Mouse (Mus musculus) hindbrain, embryonic 15.5 days (tissue): ENCODE results near the gene Asic4. TPM values are rescaled to one million over a fixed set of nuclear protein-coding genes. Genes with fewer than 3 reads are reported as not detected.
A peak's percentile ranks its signal among the peaks of the same experiment; 100 is the strongest.

Experiments used
- ATAC-seq: fragments of 200-750 bp; cut with Nextera tagmentation; 2 replicates; pipeline ENCODE4 v1.8.0; 2017; ENCODE audit warnings: low read depth, moderate number of reproducible peaks, moderate TSS enrichment; ENCODE audit not compliant: low FRiP score
- H3K27ac ChIP-seq: fragments of 300-500 bp; sonication (generic); replicated peaks from 2 replicates; pipeline ENCODE4 v1.5.1; 2015; ENCODE audit warnings: mild to moderate bottlenecking, inconsistent platforms
- H3K27me3 ChIP-seq: fragments of 300-500 bp; sonication (generic); 2 replicates; pipeline ENCODE4 v1.6.1; 2015; ENCODE audit warnings: control low read depth, inconsistent platforms
- H3K36me3 ChIP-seq: fragments of 300-500 bp; sonication (generic); 2 replicates; pipeline ENCODE4 v1.6.1; 2015; ENCODE audit warnings: control low read depth, inconsistent platforms
- H3K4me1 ChIP-seq: fragments of 300-500 bp; sonication (generic); replicated peaks from 2 replicates; pipeline ENCODE4 v1.6.1; 2015; ENCODE audit warnings: control low read depth, inconsistent platforms
- H3K4me2 ChIP-seq: fragments of 300-500 bp; sonication (generic); 2 replicates; pipeline ENCODE4 v1.6.1; 2015; ENCODE audit warnings: moderate library complexity, mild to moderate bottlenecking, inconsistent platforms
- H3K4me3 ChIP-seq: fragments of 300-500 bp; sonication (generic); 2 replicates; pipeline ENCODE4 v1.5.1; 2015; ENCODE audit warnings: mild to moderate bottlenecking, inconsistent platforms
- H3K9ac ChIP-seq: fragments of 300-500 bp; sonication (generic); 2 replicates; pipeline ENCODE4 v1.6.1; 2015; ENCODE audit warnings: inconsistent platforms
- H3K9me3 ChIP-seq: fragments of 300-500 bp; sonication (generic); 2 replicates; pipeline ENCODE4 v1.6.1; 2016; ENCODE audit warnings: control low read depth, inconsistent platforms
- WGBS: fragments of 180-500 bp; shearing (Covaris S2); methylation state at CpG from one replicate; pipeline ENCODE4 v1.1.7; 2015; 5-methylcytosine and 5-hydroxymethylcytosine counted together
- polyA plus RNA-seq: library from polyadenylated mRNA; unstranded; fragments of >200 nt; fragmentation: Nextera tagmentation; extraction: Ambion mirVana; gene quantifications from 2 replicates; pipeline ENCODE4 v1.2.1, GENCODE M21; 2015

Asic4 gene
- polyA plus RNA-seq, 1 experiment from 2014 or later = 22.8 TPM

DNA sequence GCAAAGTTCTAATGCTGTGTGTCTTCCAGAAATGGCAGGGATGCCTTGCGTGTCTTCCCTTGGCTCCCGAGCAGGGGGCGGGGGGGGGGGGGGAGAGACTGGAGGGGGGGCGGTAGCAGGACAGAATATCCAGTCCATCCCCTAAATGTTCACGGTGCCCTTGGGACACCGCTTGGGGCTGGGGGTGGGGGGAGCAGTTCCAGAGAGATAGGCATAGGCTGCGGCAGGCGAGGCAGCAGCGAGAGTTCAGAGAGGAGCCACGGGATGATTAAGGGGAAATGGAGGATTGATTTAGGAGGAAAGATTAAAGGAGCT lies 7.4 kb downstream of the Asic4 start:
- Histone ChIP-seq H3K4me1 (peaks cover 49% of the 10 kb centered on the region), H3K4me2 (0 out of 2 replicates have a peak overlapping the region, but pooled peaks have one; percentile 53), H3K36me3 (no peaks in the 10 kb centered on the region), H3K9ac (no peak overlapping the region), H3K27ac (no peak overlapping the region), H3K27me3 (no peaks in the 10 kb centered on the region), H3K4me3 (no peak overlapping the region), H3K9me3 (no peaks in the 10 kb centered on the region)
- 5% methylated on average over 8 of the region's 10 CpGs for WGBS
- no peak; the same call in 1 of the 2 replicates for ATAC-seq

DNA sequence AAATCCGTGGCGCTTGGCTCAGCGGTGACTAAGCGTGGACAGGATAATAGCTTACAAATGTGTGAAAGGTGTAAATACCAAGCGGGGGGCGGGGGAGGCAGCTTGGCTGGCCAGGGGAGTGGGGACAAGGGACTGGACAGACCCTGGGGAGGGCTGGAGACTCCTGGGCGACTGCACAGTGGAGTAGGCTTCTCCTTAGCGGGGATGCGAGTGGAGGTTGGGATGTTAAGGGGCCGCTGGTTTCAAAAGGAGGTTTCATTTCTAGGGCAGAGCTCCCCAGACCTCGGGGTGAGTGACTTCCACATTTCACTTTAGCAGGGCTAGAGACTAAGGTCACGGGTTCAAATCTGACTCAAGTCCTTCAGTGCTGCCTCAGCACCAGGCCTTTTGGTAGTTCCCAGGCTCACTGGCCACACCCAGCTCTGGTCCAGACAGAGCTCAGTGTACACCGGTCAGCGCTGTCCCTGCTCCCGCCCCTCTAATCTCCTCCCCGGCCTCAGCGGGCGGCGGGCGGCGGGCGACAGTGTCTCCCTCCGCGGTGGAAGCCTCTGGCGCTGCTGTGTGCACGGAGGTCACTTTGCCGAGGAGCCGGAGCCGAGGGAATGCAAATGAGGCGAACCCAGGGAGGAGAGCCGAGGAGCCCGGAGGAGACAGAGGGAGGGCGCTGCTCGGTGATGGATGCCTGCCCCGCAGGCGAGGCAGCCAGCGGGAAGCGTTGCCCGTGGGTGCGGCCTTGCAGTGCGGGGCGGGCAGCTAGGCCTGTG lies 8.0 kb downstream of the Asic4 start:
- Histone ChIP-seq H3K27ac (peak overlapping the region; percentile 33; the same call in 1 of the 2 replicates), H3K9me3 (no peaks in the 10 kb centered on the region), H3K4me1 (peaks cover 49% of the 10 kb centered on the region), H3K4me2 (peak overlapping the region; percentile 53), H3K4me3 (peak overlapping the region; percentile 18), H3K27me3 (no peaks in the 10 kb centered on the region), H3K9ac (no peak overlapping the region), H3K36me3 (no peaks in the 10 kb centered on the region)
- ATAC-seq = peak; percentile 54
- WGBS = 3% methylated on average over 42 of the region's 42 CpGs

DNA sequence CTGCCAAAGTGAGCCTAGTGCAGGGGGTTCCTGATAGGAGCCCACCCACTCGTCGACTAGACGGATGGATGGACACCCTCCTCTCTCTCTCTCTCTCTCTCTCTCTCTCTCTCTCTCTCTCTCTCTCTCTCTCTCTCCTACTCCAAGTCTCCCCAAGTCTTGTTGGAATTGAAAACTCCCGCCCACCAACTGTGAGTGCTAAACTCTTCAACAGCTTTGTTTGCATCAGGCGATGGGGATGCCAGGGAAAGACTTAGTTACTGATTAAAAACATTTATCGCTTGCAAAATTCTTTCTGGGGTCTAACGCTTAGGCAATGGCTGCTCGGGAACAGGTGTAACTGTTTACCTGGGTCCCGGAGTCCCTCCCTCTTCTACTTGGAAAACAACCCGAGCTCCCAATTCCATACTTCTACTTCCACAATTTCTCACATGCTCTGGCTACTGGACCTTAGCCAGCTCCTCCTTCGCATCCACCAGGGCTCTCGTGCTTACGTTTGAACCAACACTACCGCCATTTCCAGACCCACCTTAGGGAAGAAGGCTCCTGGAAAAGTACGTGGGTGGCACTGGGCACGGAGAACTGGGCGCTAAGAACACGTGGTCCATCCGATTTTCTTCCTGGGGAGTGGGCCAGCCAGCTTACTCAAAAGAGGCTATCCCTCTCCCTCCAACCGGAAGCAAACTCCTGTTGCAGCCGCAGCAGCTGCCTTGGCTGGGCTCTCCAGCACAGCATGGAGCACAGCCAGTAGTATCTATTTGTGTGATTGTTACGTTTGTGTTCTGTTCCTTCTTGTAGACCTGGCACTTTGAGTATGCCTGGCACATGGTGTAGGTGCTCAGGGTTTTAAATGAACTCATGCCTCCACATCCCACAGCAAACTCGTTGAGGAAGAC lies 8.8 kb downstream of the Asic4 start:
- Histone ChIP-seq H3K9me3 (no peaks in the 10 kb centered on the region), H3K4me1 (peaks cover 48% of the 10 kb centered on the region), H3K9ac (no peak overlapping the region), H3K36me3 (no peaks in the 10 kb centered on the region), H3K27ac (peak overlapping the region; percentile 33; the same call in 1 of the 2 replicates), H3K27me3 (no peaks in the 10 kb centered on the region), H3K4me2 (peak overlapping the region; percentile 53), H3K4me3 (peak overlapping the region; percentile 18)
- WGBS = 15% methylated on average over 23 of the region's 23 CpGs
- no peak for ATAC-seq

DNA sequence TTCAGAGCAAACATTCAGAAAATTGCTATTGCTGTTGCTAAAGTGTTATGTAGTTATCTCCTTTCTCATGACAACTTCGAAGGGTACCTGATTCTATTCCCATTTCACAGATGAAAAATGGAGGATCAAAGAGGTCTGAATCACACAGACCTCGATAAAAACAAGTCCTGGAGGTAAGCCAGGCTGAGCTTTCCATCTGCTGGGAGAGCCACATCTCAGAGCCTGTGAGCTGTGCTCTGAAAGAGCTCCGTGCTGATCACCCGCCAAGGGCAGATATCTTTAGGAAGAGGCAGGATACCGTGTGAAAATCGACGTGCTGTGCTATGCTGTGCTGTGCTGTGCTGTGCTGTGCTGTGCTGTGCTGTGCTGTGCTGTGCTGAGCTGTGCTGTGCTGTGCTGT lies 10.1 kb downstream of the Asic4 start:
- no peak overlapping the region for H3K4me3 ChIP-seq
- no peak for ATAC-seq
- no peak overlapping the region for H3K4me2 ChIP-seq
- H3K9ac ChIP-seq = no peak overlapping the region
- peaks cover 46% of the 10 kb centered on the region for H3K4me1 ChIP-seq
- H3K36me3 ChIP-seq = no peaks in the 10 kb centered on the region
- WGBS = 68% methylated on average over 7 of the region's 7 CpGs
- H3K27me3 ChIP-seq = no peaks in the 10 kb centered on the region
- no peaks in the 10 kb centered on the region for H3K9me3 ChIP-seq
- H3K27ac ChIP-seq = no peak overlapping the region

DNA sequence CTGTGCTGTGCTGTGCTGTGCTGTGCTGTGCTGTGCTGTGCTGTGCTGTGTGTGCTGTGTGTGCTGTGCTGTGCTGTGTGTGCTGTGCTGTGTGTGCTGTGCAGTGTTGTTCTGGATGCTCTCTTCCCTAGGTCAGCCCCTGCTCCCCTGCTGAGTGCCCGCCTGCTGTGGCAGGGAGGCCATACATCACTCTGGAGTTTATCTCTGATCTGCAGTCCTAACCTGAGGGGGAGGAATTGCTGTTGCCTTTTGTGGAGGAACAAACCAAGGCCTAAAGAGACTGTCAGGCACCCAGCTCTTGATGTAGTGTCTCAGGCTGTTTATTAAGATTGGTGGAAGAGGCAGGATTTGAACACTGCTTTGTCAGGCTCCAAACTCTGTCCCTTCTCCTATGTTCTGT lies 12.4 kb downstream of the Asic4 start:
- Histone ChIP-seq H3K4me1 (peaks cover 33% of the 10 kb centered on the region), H3K27ac (no peak overlapping the region), H3K4me3 (no peak overlapping the region), H3K27me3 (no peaks in the 10 kb centered on the region; the same call in 1 of the 2 replicates), H3K4me2 (no peak overlapping the region), H3K9ac (no peak overlapping the region), H3K36me3 (no peaks in the 10 kb centered on the region), H3K9me3 (no peaks in the 10 kb centered on the region)
- WGBS = 40% methylated on average over 1 of the region's 1 CpGs
- no peak for ATAC-seq

DNA sequence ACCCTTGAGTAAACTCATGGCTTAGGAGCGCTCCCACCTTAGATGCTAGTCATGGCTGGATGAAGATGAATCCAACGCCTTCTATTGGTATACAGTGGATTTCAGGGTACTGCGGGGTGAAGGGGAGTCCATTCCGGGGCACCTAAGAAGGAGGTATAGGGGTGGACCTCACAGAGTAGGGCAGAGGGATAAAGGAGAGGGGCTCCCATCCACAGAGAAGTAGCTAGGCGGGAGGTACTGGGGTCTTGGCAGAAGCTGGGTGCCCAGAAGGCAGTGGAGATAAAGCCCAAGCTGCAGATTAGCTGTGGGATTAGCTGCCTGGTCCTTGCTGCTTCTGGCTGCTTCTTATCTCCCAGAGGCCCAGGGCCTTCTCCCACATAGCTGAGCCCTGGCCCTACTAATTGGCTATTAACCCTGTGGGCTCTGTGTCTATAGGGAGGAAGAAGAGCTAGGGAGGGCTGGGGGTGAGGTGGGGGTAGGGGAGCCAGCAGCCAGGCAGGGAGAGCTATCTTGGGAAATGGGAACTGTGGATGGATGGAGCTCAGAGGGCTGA lies 13.5 kb downstream of the Asic4 start:
- no peak for ATAC-seq
- H3K27ac ChIP-seq = no peak overlapping the region
- no peaks in the 10 kb centered on the region for H3K9me3 ChIP-seq

DNA sequence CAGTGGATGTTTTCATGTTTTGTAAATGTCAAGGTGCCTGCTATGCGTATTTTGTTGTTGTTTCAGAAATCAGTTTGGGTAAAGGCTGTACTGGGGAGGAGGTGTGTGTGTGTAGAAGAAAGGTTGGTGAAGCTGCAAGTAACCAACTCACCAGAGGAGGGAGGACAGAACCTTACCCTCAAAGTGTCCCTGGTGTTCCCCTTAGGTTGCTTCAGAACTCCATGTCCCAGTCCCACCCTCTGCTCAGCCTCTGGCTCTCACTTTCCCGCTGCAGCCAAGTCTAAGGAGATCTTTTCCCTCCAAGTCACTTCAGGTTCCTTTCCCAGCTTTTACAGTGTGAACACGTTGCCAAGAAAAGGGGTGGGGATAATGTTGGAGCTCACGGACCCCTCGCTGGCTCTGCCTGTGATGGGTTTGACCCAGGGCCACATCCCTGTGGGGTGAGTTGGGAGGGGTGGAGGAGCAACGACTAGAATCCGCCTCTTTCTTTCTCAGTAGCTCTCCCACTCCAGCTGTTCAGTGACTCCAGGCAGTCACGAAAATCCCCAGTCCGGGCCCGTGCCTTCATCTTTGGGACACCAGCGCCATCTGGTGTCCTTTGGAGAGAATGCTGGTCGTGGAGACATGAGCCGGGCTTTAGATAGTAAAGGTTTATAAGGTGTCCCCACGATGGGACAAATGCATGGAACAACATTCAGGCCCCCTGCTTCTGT lies 17.1 kb downstream of the Asic4 start:
- peak; percentile 76 for ATAC-seq
- peaks cover 3% of the 10 kb centered on the region; the same call in 1 of the 2 replicates for H3K36me3 ChIP-seq
- WGBS = 7% methylated on average over 14 of the region's 14 CpGs
- no peaks in the 10 kb centered on the region for H3K9me3 ChIP-seq
- no peak overlapping the region for H3K9ac ChIP-seq
- H3K27ac ChIP-seq = no peak overlapping the region
- H3K4me3 ChIP-seq = no peak overlapping the region
- H3K4me2 ChIP-seq = peak overlapping the region; percentile 36
- peaks cover 16% of the 10 kb centered on the region for H3K4me1 ChIP-seq
- H3K27me3 ChIP-seq = peaks cover 8% of the 10 kb centered on the region; the same call in 1 of the 2 replicates

More for the DNA sequence above, 13.5 kb downstream of the Asic4 start:
- H3K4me2 ChIP-seq = no peak overlapping the region
- no peak overlapping the region for H3K4me3 ChIP-seq
- WGBS = 88% methylated on average over 5 of the region's 5 CpGs
- no peaks in the 10 kb centered on the region for H3K36me3 ChIP-seq
- H3K9ac ChIP-seq = no peak overlapping the region
- H3K4me1 ChIP-seq = peaks cover 24% of the 10 kb centered on the region
- H3K27me3 ChIP-seq = peaks cover 2% of the 10 kb centered on the region; the same call in 1 of the 2 replicates

DNA sequence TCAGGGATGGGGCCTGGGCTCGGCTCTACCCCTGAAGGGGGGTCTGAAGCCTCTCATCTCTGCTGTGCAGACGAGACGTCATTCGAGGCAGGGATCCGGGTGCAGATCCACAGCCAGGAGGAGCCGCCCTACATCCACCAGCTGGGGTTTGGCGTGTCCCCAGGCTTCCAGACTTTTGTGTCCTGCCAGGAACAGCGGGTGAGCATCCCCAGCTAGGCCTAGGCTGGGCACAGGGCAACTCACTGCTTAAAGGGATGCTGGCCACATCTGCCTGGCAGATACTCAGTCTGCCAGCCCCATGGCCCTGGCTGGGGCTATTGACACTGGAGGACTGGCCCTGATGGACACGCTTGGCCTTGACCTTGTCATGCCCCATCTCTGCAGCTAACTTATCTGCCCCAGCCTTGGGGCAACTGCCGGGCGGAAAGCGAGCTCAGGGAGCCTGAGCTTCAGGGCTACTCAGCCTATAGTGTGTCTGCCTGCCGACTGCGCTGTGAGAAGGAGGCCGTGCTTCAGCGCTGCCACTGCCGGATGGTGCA lies 19.1 kb downstream of the Asic4 start:
- whole genome bisulfite sequencing = 77% methylated on average over 17 of the region's 17 CpGs
- H3K9ac ChIP-seq = no peak overlapping the region

DNA sequence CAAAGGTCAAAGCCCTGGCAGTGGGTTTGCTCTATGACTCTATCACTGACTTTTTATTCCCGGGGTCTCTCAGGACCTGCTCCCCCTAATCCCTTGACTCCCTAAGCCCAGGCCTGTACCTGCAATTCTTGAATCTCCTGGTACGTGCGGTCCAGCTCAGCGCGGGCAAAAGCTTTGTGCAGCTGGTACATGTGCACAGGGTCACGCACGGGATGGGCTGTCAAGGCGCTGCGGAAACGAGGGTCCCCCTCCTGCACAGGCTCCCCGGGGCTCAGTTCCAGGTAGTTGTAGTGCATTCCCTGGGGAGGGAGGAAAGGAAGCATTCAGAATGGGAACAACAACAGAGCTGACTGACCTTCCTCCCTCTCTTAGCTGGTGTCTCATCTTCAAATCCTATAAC lies 26.2 kb downstream of the Asic4 start:
- WGBS = 95% methylated on average over 11 of the region's 11 CpGs
- Histone ChIP-seq H3K4me1 (peaks cover 39% of the 10 kb centered on the region), H3K4me3 (no peak overlapping the region), H3K4me2 (no peak overlapping the region), H3K27ac (no peak overlapping the region), H3K27me3 (no peaks in the 10 kb centered on the region), H3K9ac (no peak overlapping the region), H3K9me3 (no peaks in the 10 kb centered on the region), H3K36me3 (peaks cover 24% of the 10 kb centered on the region)
- ATAC-seq = no peak

More for the DNA sequence above, 19.1 kb downstream of the Asic4 start:
- ATAC-seq = no peak
- Histone ChIP-seq H3K4me3 (no peak overlapping the region), H3K27ac (no peak overlapping the region), H3K4me2 (no peak overlapping the region), H3K36me3 (peaks cover 7% of the 10 kb centered on the region), H3K4me1 (peaks cover 13% of the 10 kb centered on the region), H3K27me3 (peaks cover 8% of the 10 kb centered on the region; the same call in 1 of the 2 replicates), H3K9me3 (no peaks in the 10 kb centered on the region)

DNA sequence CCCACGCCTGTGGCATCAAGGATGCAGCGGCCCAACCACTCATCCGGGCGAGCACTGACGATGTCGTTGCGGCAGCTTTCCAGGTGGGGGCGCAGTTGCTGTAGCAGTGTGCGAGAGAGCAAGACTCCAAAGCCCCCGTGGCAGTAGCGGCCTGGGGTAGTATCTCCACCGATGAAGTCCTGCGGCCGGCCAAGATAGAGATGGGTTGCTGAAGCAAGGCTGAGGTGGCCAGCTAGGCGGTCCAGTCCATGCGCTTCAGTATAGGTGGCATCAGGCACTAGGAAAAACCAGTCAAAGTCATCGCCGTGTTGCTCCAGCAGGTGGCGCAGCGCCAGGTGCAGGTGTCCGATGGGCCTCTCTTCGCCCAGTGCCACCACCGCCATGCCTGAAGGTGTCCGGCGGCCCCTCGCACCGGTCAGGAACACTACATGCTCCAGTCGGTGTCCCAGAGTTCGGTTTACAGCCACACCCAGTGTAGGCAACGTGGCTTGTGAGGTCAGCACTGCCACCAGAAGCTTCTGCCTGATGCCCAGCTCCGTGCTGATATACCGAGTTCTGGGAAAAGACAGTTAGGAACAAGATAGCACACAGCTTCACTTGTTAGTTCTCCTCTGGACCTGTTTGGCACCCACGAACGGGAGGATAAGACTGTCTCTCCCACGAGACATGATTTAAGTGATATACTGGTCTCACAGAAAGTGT lies 27.2 kb downstream of the Asic4 start:
- Histone ChIP-seq H3K36me3 (peaks cover 21% of the 10 kb centered on the region), H3K4me3 (peak overlapping the region; percentile 95), H3K27me3 (0 out of 2 replicates have a peak, but pooled peaks cover 5% of the 10 kb centered on the region), H3K9ac (0 out of 2 replicates have a peak overlapping the region, but pooled peaks have one; percentile 91), H3K4me1 (peaks cover 49% of the 10 kb centered on the region), H3K27ac (no peak overlapping the region), H3K4me2 (peak overlapping the region; percentile 84), H3K9me3 (no peaks in the 10 kb centered on the region)
- ATAC-seq = no peak
- WGBS = 10% methylated on average over 35 of the region's 35 CpGs

DNA sequence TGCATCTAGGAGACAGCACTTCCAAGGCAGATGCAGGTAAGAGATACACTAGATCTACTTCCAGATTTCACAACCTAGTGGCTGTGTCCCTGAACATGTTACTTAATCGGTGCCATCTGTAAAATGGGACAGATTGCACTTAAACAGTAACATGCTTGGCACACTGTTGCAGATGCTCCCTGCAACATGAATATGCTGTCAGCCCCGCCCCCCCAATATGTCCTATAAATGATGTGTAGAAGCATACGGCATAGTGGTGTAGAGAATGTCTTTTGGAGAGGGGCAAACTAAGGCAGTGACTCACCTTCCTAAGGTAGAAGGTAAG lies 27.7 kb downstream of the Asic4 start:
- Histone ChIP-seq H3K36me3 (peaks cover 18% of the 10 kb centered on the region), H3K27me3 (0 out of 2 replicates have a peak, but pooled peaks cover 5% of the 10 kb centered on the region), H3K4me1 (peaks cover 54% of the 10 kb centered on the region), H3K27ac (0 out of 2 replicates have a peak overlapping the region, but pooled peaks have one; percentile 92), H3K9me3 (no peaks in the 10 kb centered on the region), H3K4me3 (peak overlapping the region; percentile 95), H3K9ac (peak overlapping the region; percentile 91; the same call in 1 of the 2 replicates), H3K4me2 (peak overlapping the region; percentile 84)
- WGBS = 46% methylated on average over 3 of the region's 3 CpGs
- no peak for ATAC-seq
